Mouse (Mus musculus): Measurements from ENCODE around the gene Syngr1. TPM values are rescaled to one million over a fixed set of nuclear protein-coding genes. Genes with fewer than 3 reads are reported as not detected.

Syngr1 gene
- total and polyA plus RNA-seq, 3 experiments, result 9.7 to 14.8 (median 11.3) TPM

GRCm38 (mm10) chr15:80071951-80072437, 19.1 kb upstream of the Syngr1 start:
- Histone ChIP-seq H3K4me2 (ENCODE audit: insufficient read depth, low read depth, poor library complexity, severe bottlenecking) (peak overlapping the region; percentile 0), H3K4me1 (ENCODE audit: control insufficient read depth in 1 of 2, insufficient read depth in 2 of 2) (peaks cover 18 to 56% of the 10 kb centered on the region in 2 experiments), H3K27ac (ENCODE audit: insufficient read depth, low read depth) (no peak overlapping the region; the same call in 1 of the 2 replicates), H3K9ac (ENCODE audit: insufficient read depth, low read depth) (no peak overlapping the region), H3K36me3 (replicated peaks in 1 of 2; ENCODE audit: control insufficient read depth in 1 of 2, insufficient read depth in 1 of 2, low read length in 1 of 2) (peaks cover 4 to 7% of the 10 kb centered on the region in 2 experiments), H3K9me3 (replicated peaks; ENCODE audit: low read length) (no peaks in the 10 kb centered on the region), H3K27me3 (replicated peaks) (peaks cover 3% of the 10 kb centered on the region), H3K79me2 (replicated peaks; ENCODE audit: control insufficient read depth, extremely low read depth, insufficient read depth, poor library complexity, severe bottlenecking) (no peaks in the 10 kb centered on the region), H3K4me3 (replicated peaks in 1 of 3; ENCODE audit: low read depth in 2 of 3, low read length in 2 of 3, poor library complexity in 1 of 3) (peak overlapping the region in 1 of 3 experiments; percentile 10)
- dilution Hi-C loops (cut with MboI; ENCODE audit: extremely low pct_ligation_motif_present, extremely low pct_unique_long_range_greater_than_20kb, low sequenced_read_pairs) (no loop called here), in situ Hi-C loops (cut with MboI; ENCODE audit: low pct_ligation_motif_present, low pct_unique_long_range_greater_than_20kb, low sequenced_read_pairs) (no loop called here)
- no peak for DNase-seq (ENCODE audit: extremely low read depth)
- TF ChIP-seq BHLHE40 (IDR thresholded peaks at IDR 0.05; ENCODE audit: low read depth, low read length), result peak; percentile 82
- TF ChIP-seq USF2 (conservative IDR thresholded peaks at IDR 0.05; ENCODE audit: low read depth, low read length), result no peak
- TF ChIP-seq SMC3 (IDR thresholded peaks at IDR 0.05; ENCODE audit: low read depth, low read length), result no peak
- TF ChIP-seq MAX (IDR thresholded peaks at IDR 0.05; ENCODE audit: low read length), result no peak
- peak; percentile 50 for TF ChIP-seq IRF4 (IDR thresholded peaks at IDR 0.05; ENCODE audit: low read depth, low read length)
- no peak for TF ChIP-seq JUND (conservative IDR thresholded peaks at IDR 0.05; ENCODE audit: low read depth, low read length)
- peak; percentile 37; the same call in 1 of the 2 replicates for TF ChIP-seq EP300 (IDR thresholded peaks at IDR 0.05; ENCODE audit: low read length)
- TF ChIP-seq E2F4 (IDR thresholded peaks at IDR 0.05; ENCODE audit: insufficient replicate concordance, low read depth, low read length), result no peak
- TF ChIP-seq MEF2A (IDR thresholded peaks at IDR 0.05; ENCODE audit: borderline replicate concordance, low read depth, low read length), result peak; percentile 51; the same call in 1 of the 2 replicates

GRCm38 (mm10) chr15:80072579-80073255, 18.4 kb upstream of the Syngr1 start:
- H3K27ac ChIP-seq (ENCODE audit: insufficient read depth, low read depth), result no peak overlapping the region
- H3K4me1 ChIP-seq (ENCODE audit: control insufficient read depth in 1 of 2, insufficient read depth in 2 of 2), result peaks cover 18 to 60% of the 10 kb centered on the region in 2 experiments
- no peaks in the 10 kb centered on the region for H3K9me3 ChIP-seq (replicated peaks; ENCODE audit: low read length)
- in situ Hi-C loops (cut with MboI; ENCODE audit: low pct_ligation_motif_present, low pct_unique_long_range_greater_than_20kb, low sequenced_read_pairs) (no loop called here), dilution Hi-C loops (cut with MboI; ENCODE audit: extremely low pct_ligation_motif_present, extremely low pct_unique_long_range_greater_than_20kb, low sequenced_read_pairs) (no loop called here)
- H3K36me3 ChIP-seq (replicated peaks in 1 of 2; ENCODE audit: control insufficient read depth in 1 of 2, insufficient read depth in 1 of 2, low read length in 1 of 2), result peaks cover 10 to 12% of the 10 kb centered on the region in 2 experiments
- DNase-seq (ENCODE audit: extremely low read depth), result no peak
- no peaks in the 10 kb centered on the region for H3K27me3 ChIP-seq (replicated peaks)
- TF ChIP-seq BHLHE40 (IDR thresholded peaks at IDR 0.05; ENCODE audit: low read depth, low read length) (no peak), MYC (IDR thresholded peaks at IDR 0.05; ENCODE audit: low read depth, low read length) (no peak), JUN (IDR thresholded peaks at IDR 0.05; ENCODE audit: insufficient read depth, low read depth, low read length) (no peak), CTCF (conservative IDR thresholded peaks at IDR 0.05 in 1 of 2, IDR thresholded peaks at IDR 0.05 in 1 of 2; ENCODE audit: low read depth in 2 of 2, low read length in 2 of 2) (no peak), ELF1 (IDR thresholded peaks at IDR 0.05; ENCODE audit: low read depth, low read length) (no peak), USF1 (IDR thresholded peaks at IDR 0.05; ENCODE audit: low read depth, low read length) (no peak), JUND (conservative IDR thresholded peaks at IDR 0.05; ENCODE audit: low read depth, low read length) (no peak), KAT2A (IDR thresholded peaks at IDR 0.05; ENCODE audit: insufficient replicate concordance, low read length) (no peak), EP300 (IDR thresholded peaks at IDR 0.05; ENCODE audit: low read length) (no peak), USF2 (conservative IDR thresholded peaks at IDR 0.05; ENCODE audit: low read depth, low read length) (no peak), NELFE (IDR thresholded peaks at IDR 0.05; ENCODE audit: low read depth, low read length) (no peak), HCFC1 (IDR thresholded peaks at IDR 0.05; ENCODE audit: low read depth, low read length) (no peak), MAX (IDR thresholded peaks at IDR 0.05; ENCODE audit: low read length) (no peak), MXI1 (IDR thresholded peaks at IDR 0.05; ENCODE audit: low read depth, low read length) (no peak), E2F4 (IDR thresholded peaks at IDR 0.05; ENCODE audit: insufficient replicate concordance, low read depth, low read length) (no peak), CHD1 (IDR thresholded peaks at IDR 0.05; ENCODE audit: low read depth, low read length) (no peak), MAFK (IDR thresholded peaks at IDR 0.05; ENCODE audit: insufficient replicate concordance, low read length) (no peak), ZC3H11A (IDR thresholded peaks at IDR 0.05; ENCODE audit: low read depth, low read length) (no peak), SMC3 (IDR thresholded peaks at IDR 0.05; ENCODE audit: low read depth, low read length) (no peak)
- H3K9ac ChIP-seq (ENCODE audit: insufficient read depth, low read depth), result no peak overlapping the region
- H3K4me2 ChIP-seq (ENCODE audit: insufficient read depth, low read depth, poor library complexity, severe bottlenecking), result no peak overlapping the region
- no peak overlapping the region for H3K4me3 ChIP-seq (replicated peaks in 1 of 3; ENCODE audit: low read depth in 2 of 3, low read length in 2 of 3, poor library complexity in 1 of 3)
- H3K79me2 ChIP-seq (replicated peaks; ENCODE audit: control insufficient read depth, extremely low read depth, insufficient read depth, poor library complexity, severe bottlenecking), result no peaks in the 10 kb centered on the region
